Mouse (Mus musculus): ENCODE data around the gene Tgfbr3.

The Tgfbr3 gene

GRCm38 (mm10) chr5:107064922-107065321 is 224.5 kb downstream of the Tgfbr3 start:
- CTCF ChIA-PET: no interaction called here
- POLR2A ChIA-PET: interaction anchor here in 2 of 4 experiments (0.5 to 0.6 kb wide), 2 partner anchors 45 to 273 kb away, joined by 3 to 4 read pairs; no protein-coding TSS in a partner anchor

- ChIA-PET POLR2A (no interaction called here), CTCF (no interaction called here)
Measured at GRCm38 (mm10) chr5:107062229-107062852, 227.1 kb downstream of the Tgfbr3 start.

GRCm38 (mm10) chr5:107059514-107059913 is 229.9 kb downstream of the Tgfbr3 start:
- POLR2A ChIA-PET: no interaction called here
- CTCF ChIA-PET: no interaction called here

DNA sequence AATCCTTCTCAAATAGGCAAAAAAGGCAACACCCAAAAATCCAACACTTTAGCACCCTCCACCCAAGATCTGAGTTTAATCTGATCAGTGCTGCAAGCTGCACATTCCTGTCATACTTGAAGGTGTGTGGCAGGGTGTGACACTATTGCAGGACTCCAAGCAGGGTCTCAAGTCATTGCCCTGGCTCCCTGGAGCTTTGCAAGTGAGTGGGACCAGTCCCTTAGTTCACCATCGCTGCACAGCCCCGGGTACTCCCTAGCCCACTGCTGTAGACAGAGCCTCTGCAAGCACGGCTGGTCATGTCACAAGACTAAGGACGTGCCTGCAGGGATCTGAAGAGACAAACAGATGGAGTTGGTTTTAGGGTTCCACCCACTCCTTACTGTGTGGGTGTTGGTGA is 230.8 kb downstream of the Tgfbr3 start:
- POLR2A ChIA-PET: interaction anchor here in 2 of 4 experiments (0.7 to 1.0 kb wide), 2 partner anchors 9 to 52 kb away, joined by 3 to 9 read pairs; no protein-coding TSS in a partner anchor
- CTCF ChIA-PET: interaction anchor here in 1 of 4 experiments (0.6 kb wide), 2 partner anchors 1506 to 1621 kb away, joined by 4 to 7 read pairs; no protein-coding TSS in a partner anchor
